Mouse (Mus musculus): ENCODE data around the gene Sdf2l1. TPM values are rescaled to one million over a fixed set of nuclear protein-coding genes. Genes with fewer than 3 reads are reported as not detected.

Gene Sdf2l1
- polyA plus RNA-seq, 1 experiment: 60.9 TPM

DNA sequence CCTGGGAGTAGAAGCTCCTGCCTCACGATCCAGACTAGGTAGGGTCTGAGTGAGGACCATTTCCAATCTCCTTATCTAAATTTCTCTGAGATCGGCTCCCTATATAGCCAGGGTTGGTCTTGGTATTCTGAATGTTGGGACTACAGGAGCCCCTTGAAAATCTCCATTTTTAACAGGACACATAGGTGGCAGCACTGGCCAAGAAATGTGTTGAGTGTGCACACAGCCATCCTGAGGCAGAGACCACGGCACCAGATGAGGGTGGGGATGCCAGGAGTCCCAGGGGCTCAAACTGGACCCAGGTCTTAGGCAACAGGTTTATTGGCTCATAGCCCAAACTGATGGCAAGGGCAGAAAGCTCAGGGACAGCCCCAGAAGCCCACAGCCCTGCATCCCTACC lies 43.8 kb downstream of the Sdf2l1 start:
- Histone ChIP-seq H3K27ac (ENCODE audit: insufficient read depth, low read depth, low read length) (no peak overlapping the region), H3K4me1 (ENCODE audit: control insufficient read depth, insufficient read depth, low read length) (peaks cover 47% of the 10 kb centered on the region), H3K4me3 (ENCODE audit: insufficient read depth, low read length) (no peak overlapping the region)
- TF ChIP-seq POLR2A (IDR thresholded peaks at IDR 0.05; ENCODE audit: borderline replicate concordance, low read depth, low read length) (no peak), CTCF (IDR thresholded peaks at IDR 0.05; ENCODE audit: low read depth, low read length) (no peak)

DNA sequence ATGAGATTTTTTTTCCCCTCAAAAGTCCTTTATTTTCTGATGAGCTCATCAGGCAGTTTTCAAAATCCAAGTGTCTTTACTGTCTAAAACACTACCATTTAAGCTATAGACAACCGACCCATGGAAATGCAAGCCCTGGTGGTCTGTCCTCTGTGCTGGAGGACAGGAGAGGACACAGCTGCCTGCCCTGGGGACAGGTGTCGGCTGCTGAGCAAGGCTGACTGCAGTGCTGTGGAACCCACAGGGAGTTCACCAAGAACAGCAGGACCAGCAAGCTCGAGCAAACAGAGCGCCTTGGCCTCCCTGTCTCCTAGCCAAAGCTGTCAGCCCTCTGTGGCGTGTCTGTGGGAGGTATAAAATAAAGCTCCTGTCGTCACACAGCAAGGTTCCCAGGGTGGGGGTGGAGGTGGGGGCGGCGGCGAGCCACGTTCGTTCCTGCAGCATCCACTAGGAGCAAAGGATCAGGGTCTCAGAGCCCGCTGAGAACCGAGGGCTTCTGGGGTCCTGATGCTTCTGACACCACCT lies 45.5 kb downstream of the Sdf2l1 start:
- TF ChIP-seq CTCF (IDR thresholded peaks at IDR 0.05; ENCODE audit: low read depth, low read length) (no peak), POLR2A (IDR thresholded peaks at IDR 0.05; ENCODE audit: borderline replicate concordance, low read depth, low read length) (no peak)
- Histone ChIP-seq H3K4me3 (ENCODE audit: insufficient read depth, low read length) (no peak overlapping the region), H3K4me1 (ENCODE audit: control insufficient read depth, insufficient read depth, low read length) (peaks cover 44% of the 10 kb centered on the region), H3K27ac (ENCODE audit: insufficient read depth, low read depth, low read length) (no peak overlapping the region)

- TF ChIP-seq POLR2A (IDR thresholded peaks at IDR 0.05; ENCODE audit: borderline replicate concordance, low read depth, low read length) (no peak), CTCF (IDR thresholded peaks at IDR 0.05; ENCODE audit: low read depth, low read length) (no peak)
- Histone ChIP-seq H3K4me3 (ENCODE audit: insufficient read depth, low read length) (no peak overlapping the region), H3K4me1 (ENCODE audit: control insufficient read depth, insufficient read depth, low read length) (peaks cover 39% of the 10 kb centered on the region), H3K27ac (ENCODE audit: insufficient read depth, low read depth, low read length) (no peak overlapping the region)
These were observed 45.9 kb downstream of the Sdf2l1 start for GRCm38 (mm10) chr16:17086241-17086640.

DNA sequence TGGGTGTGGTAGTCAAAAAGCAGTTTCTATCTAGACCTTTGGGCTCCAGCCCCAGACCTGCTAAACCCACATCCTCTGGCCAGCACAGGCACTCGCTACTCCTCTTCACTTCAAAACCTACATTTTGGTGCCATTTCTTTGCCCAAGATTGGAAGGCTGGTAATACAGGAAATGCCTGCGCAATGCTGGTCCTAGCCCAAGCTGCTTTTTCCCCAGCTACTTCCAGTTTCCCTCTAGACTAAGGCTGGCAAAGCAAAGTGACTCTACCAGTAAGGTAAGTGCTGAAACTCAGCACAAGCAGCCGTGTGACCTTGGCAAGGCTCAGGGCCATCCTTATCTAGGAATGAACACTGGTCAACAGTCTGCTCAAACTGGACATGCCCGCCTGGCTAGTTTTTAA lies 46.5 kb downstream of the Sdf2l1 start:
- H3K27ac ChIP-seq (ENCODE audit: insufficient read depth, low read depth, low read length): no peak overlapping the region

GRCm38 (mm10) chr16:17082121-17082792 lies 49.9 kb downstream of the Sdf2l1 start:
- Histone ChIP-seq H3K4me3 (ENCODE audit: insufficient read depth, low read length) (no peak overlapping the region), H3K27ac (ENCODE audit: insufficient read depth, low read depth, low read length) (no peak overlapping the region)
- TF ChIP-seq CTCF (IDR thresholded peaks at IDR 0.05; ENCODE audit: low read depth, low read length): no peak
- TF ChIP-seq POLR2A (IDR thresholded peaks at IDR 0.05; ENCODE audit: borderline replicate concordance, low read depth, low read length): no peak

More for the DNA sequence above, 46.5 kb downstream of the Sdf2l1 start:
- TF ChIP-seq CTCF (IDR thresholded peaks at IDR 0.05; ENCODE audit: low read depth, low read length) (no peak), POLR2A (IDR thresholded peaks at IDR 0.05; ENCODE audit: borderline replicate concordance, low read depth, low read length) (no peak)
- Histone ChIP-seq H3K4me1 (ENCODE audit: control insufficient read depth, insufficient read depth, low read length) (peaks cover 33% of the 10 kb centered on the region), H3K4me3 (ENCODE audit: insufficient read depth, low read length) (no peak overlapping the region)

More at GRCm38 (mm10) chr16:17082121-17082792, 49.9 kb downstream of the Sdf2l1 start:
- H3K4me1 ChIP-seq (ENCODE audit: control insufficient read depth, insufficient read depth, low read length): peaks cover 18% of the 10 kb centered on the region

Other genes with a start within 250 kb of the Sdf2l1 start
- gene Ppm1f, start 235.9 kb downstream of the Sdf2l1 start, polyA plus RNA-seq (2012; ENCODE audit: insufficient read depth, insufficient read length, missing spikeins): 7.2 and 9.1 TPM in 2 replicates
- gene Mapk1, start 149.0 kb downstream of the Sdf2l1 start, polyA plus RNA-seq (2012; ENCODE audit: insufficient read depth, insufficient read length, missing spikeins): 105 and 111 TPM in 2 replicates
- 0.94 TPM in 1 of 2 replicates, not detected in the other for gene Ypel1, start 62.7 kb downstream of the Sdf2l1 start, polyA plus RNA-seq (2012; ENCODE audit: insufficient read depth, insufficient read length, missing spikeins)
- 116 and 141 TPM in 2 replicates for gene Ppil2, start 21.1 kb downstream of the Sdf2l1 start, polyA plus RNA-seq (2012; ENCODE audit: insufficient read depth, insufficient read length, missing spikeins)
- 3.7 and 4.4 TPM in 2 replicates for gene 2610318N02Rik, start 7.2 kb downstream of the Sdf2l1 start, polyA plus RNA-seq (2012; ENCODE audit: insufficient read depth, insufficient read length, missing spikeins)
- gene Ydjc, start 12.2 kb upstream of the Sdf2l1 start, polyA plus RNA-seq (2012; ENCODE audit: insufficient read depth, insufficient read length, missing spikeins): 2.0 and 3.5 TPM in 2 replicates
- 0.31 TPM in 1 of 2 replicates, not detected in the other for gene Ccdc116, start 14.8 kb upstream of the Sdf2l1 start, polyA plus RNA-seq (2012; ENCODE audit: insufficient read depth, insufficient read length, missing spikeins)
- 208 and 222 TPM in 2 replicates for gene Ube2l3, start 70.3 kb upstream of the Sdf2l1 start, polyA plus RNA-seq (2012; ENCODE audit: insufficient read depth, insufficient read length, missing spikeins)
- not detected in 2 replicates for gene Rimbp3, start 76.2 kb upstream of the Sdf2l1 start, polyA plus RNA-seq (2012; ENCODE audit: insufficient read depth, insufficient read length, missing spikeins)
- gene Hic2, start 101.2 kb upstream of the Sdf2l1 start, polyA plus RNA-seq (2012; ENCODE audit: insufficient read depth, insufficient read length, missing spikeins): 1.9 and 2.0 TPM in 2 replicates
- gene Tmem191c, start 143.7 kb upstream of the Sdf2l1 start, polyA plus RNA-seq (2012; ENCODE audit: insufficient read depth, insufficient read length, missing spikeins): 9.6 and 13.6 TPM in 2 replicates
- not detected in 2 replicates for gene Serpind1, start 199.0 kb upstream of the Sdf2l1 start, polyA plus RNA-seq (2012; ENCODE audit: insufficient read depth, insufficient read length, missing spikeins)

All from bone marrow macrophage, adult 2 months (primary cell).